Mouse (Mus musculus) midbrain, embryonic 11.5 days (tissue): Measurements from ENCODE around the gene Sars2. TPM values are rescaled to one million over a fixed set of nuclear protein-coding genes. Genes with fewer than 3 reads are reported as not detected.

Experiments used
- ATAC-seq: fragments of 200-750 bp; cut with Nextera tagmentation; 2 replicates; pipeline ENCODE4 v1.8.0; 2017; ENCODE audit warnings: moderate TSS enrichment, moderate library complexity; ENCODE audit not compliant: low FRiP score
- DNase-seq: peaks from one replicate; pipeline ENCODE4 v3.0.0; 2015; ENCODE audit warnings: low spot score; ENCODE audit errors: missing footprints
- H3K27ac ChIP-seq: fragments of 300-500 bp; sonication (generic); 2 replicates; pipeline ENCODE4 v1.5.1; 2014; ENCODE audit warnings: low read depth, low read length
- H3K27me3 ChIP-seq: fragments of 300-500 bp; sonication (generic); 2 replicates; pipeline ENCODE4 v1.6.1; 2014; ENCODE audit warnings: mild to moderate bottlenecking, low read length, moderate library complexity, mixed read lengths; ENCODE audit not compliant: control insufficient read depth, insufficient read depth
- H3K36me3 ChIP-seq: fragments of 300-500 bp; sonication (generic); 2 replicates; pipeline ENCODE4 v1.6.1; 2014; ENCODE audit warnings: mild to moderate bottlenecking, low read length, moderate library complexity, mixed read lengths; ENCODE audit not compliant: control insufficient read depth, insufficient read depth
- H3K4me1 ChIP-seq: fragments of 300-500 bp; sonication (generic); 2 replicates; pipeline ENCODE4 v1.6.1; 2014; ENCODE audit warnings: low read length; ENCODE audit not compliant: control insufficient read depth, insufficient read depth
- H3K4me2 ChIP-seq: fragments of 300-500 bp; sonication (generic); 2 replicates; pipeline ENCODE4 v1.6.1; 2014; ENCODE audit warnings: mild to moderate bottlenecking, moderate library complexity
- H3K4me3 ChIP-seq: fragments of 300-500 bp; sonication (generic); 2 replicates; pipeline ENCODE4 v1.5.1; 2014; ENCODE audit warnings: low read depth, low read length
- H3K9ac ChIP-seq: fragments of 300-500 bp; sonication (generic); 2 replicates; pipeline ENCODE4 v1.6.1; 2014; ENCODE audit warnings: low read length
- H3K9me3 ChIP-seq: fragments of 300-500 bp; sonication (generic); 2 replicates; pipeline ENCODE4 v1.6.1; 2016; ENCODE audit warnings: low read length; ENCODE audit not compliant: control insufficient read depth
- WGBS: fragments of 180-500 bp; shearing (Covaris S2); extraction: QIAGEN DNeasy Blood & Tissue Kit; methylation state at CpG from one replicate; pipeline ENCODE4 v1.1.7; 2014; 5-methylcytosine and 5-hydroxymethylcytosine counted together
- polyA plus RNA-seq: library from polyadenylated mRNA; unstranded; fragments of >200 nt; fragmentation: Nextera tagmentation; extraction: Ambion mirVana; gene quantifications from 2 replicates; pipeline ENCODE4 v1.2.1, GENCODE M21; 2014

Gene Sars2
- polyA plus RNA-seq, 1 experiment from 2014 or later = 27.7 TPM

- Histone ChIP-seq H3K9me3 (no peaks in the 10 kb centered on the region), H3K27ac (no peak overlapping the region), H3K4me2 (no peak overlapping the region), H3K4me3 (no peak overlapping the region), H3K36me3 (0 out of 2 replicates have a peak, but pooled peaks cover 3% of the 10 kb centered on the region), H3K9ac (no peak overlapping the region), H3K4me1 (peaks cover 10% of the 10 kb centered on the region), H3K27me3 (no peaks in the 10 kb centered on the region)
- peak; percentile 35 for DNase-seq
- no peak for ATAC-seq
- 95% methylated on average over 21 of the region's 21 CpGs for WGBS
These were observed 2.0 kb upstream of the Sars2 start for GRCm38 (mm10) chr7:28739829-28740228.

DNA sequence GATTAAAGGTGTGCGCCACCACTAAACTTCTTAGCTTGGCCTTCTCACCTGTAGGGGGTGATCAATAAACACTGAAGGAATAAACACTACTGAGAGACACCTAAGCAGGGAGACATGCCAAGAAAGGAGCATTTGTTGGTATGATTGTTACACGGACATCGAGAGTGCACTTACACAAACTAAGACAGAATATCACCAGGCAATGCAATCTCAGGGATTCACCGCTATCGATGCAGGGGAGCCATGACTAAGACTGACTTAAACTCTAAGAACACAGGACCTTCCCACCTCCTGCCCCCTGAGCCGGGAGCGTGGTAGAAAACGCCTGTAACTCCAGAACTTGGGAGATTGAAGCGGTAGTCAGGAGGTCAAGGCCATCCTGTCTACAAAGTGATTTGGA lies 843 bp upstream of the Sars2 start:
- H3K27ac ChIP-seq = no peak overlapping the region

GRCm38 (mm10) chr7:28741368-28741708 lies 454 bp upstream of the Sars2 start:
- Histone ChIP-seq H3K9ac (peak overlapping the region; percentile 73), H3K36me3 (peaks cover 5% of the 10 kb centered on the region; the same call in 1 of the 2 replicates), H3K4me3 (peak overlapping the region; percentile 50), H3K27me3 (no peaks in the 10 kb centered on the region), H3K9me3 (no peaks in the 10 kb centered on the region), H3K27ac (no peak overlapping the region), H3K4me1 (peaks cover 10% of the 10 kb centered on the region), H3K4me2 (peak overlapping the region; percentile 84)
- peak; percentile 30 for ATAC-seq
- WGBS = 2% methylated on average over 13 of the region's 13 CpGs
- no peak for DNase-seq

More for the DNA sequence above, 843 bp upstream of the Sars2 start:
- ATAC-seq (no peak), DNase-seq (no peak)
- Histone ChIP-seq H3K27me3 (no peaks in the 10 kb centered on the region), H3K9me3 (no peaks in the 10 kb centered on the region), H3K36me3 (peaks cover 3% of the 10 kb centered on the region; the same call in 1 of the 2 replicates), H3K4me1 (peaks cover 10% of the 10 kb centered on the region), H3K4me3 (peak overlapping the region; percentile 50), H3K9ac (peak overlapping the region; percentile 73), H3K4me2 (peak overlapping the region; percentile 84)
- WGBS = 48% methylated on average over 9 of the region's 9 CpGs

DNA sequence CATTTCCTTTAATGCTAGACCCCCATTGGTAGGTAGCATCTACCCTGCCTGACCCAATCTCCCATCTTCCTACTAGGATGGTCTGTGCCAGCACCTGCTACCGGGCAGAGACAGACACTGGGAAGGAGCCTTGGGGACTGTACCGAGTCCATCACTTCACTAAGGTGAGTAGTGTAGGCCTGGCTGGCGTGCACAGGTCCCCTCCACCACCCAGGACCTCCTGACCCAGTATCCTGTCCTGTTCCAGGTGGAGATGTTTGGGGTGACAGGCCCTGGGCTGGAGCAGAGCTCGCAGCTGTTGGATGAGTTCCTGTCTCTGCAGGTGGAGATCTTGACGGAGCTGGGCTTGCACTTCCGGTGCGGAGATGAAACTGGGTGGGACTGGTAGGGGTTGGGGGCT lies 8.1 kb downstream of the Sars2 start:
- no peaks in the 10 kb centered on the region for H3K27me3 ChIP-seq
- H3K4me1 ChIP-seq = no peaks in the 10 kb centered on the region
- no peaks in the 10 kb centered on the region for H3K9me3 ChIP-seq
- DNase-seq (no peak), ATAC-seq (no peak)
- no peak overlapping the region for H3K4me3 ChIP-seq
- WGBS = 96% methylated on average over 7 of the region's 7 CpGs
- H3K36me3 ChIP-seq = peaks cover 13% of the 10 kb centered on the region
- no peak overlapping the region for H3K4me2 ChIP-seq
- no peak overlapping the region for H3K9ac ChIP-seq
- H3K27ac ChIP-seq = no peak overlapping the region

- peaks cover 6% of the 10 kb centered on the region for H3K4me1 ChIP-seq
- H3K9me3 ChIP-seq = no peaks in the 10 kb centered on the region
- ATAC-seq (peak; percentile 19; the same call in 1 of the 2 replicates), DNase-seq (no peak)
- H3K4me2 ChIP-seq = peak within 1 kb of the TSS; percentile 30; the same call in 1 of the 2 replicates
- H3K27ac ChIP-seq = no peak within 1 kb of the TSS
- no peak within 1 kb of the TSS for H3K4me3 ChIP-seq
- peaks cover 9% of the 10 kb centered on the region for H3K27me3 ChIP-seq
- 0 out of 2 replicates have a peak within 1 kb of the TSS, but pooled peaks have one; percentile 9 for H3K9ac ChIP-seq
- H3K36me3 ChIP-seq = peaks cover 13% of the 10 kb centered on the region
- WGBS = 4% methylated on average over 17 of the region's 17 CpGs
These were observed 14.3 kb downstream of the Sars2 start, which contains the start of gene Ccer2 for GRCm38 (mm10) chr7:28756079-28756478. Ccer2 (plus strand) TSS chr7:28756174.

DNA sequence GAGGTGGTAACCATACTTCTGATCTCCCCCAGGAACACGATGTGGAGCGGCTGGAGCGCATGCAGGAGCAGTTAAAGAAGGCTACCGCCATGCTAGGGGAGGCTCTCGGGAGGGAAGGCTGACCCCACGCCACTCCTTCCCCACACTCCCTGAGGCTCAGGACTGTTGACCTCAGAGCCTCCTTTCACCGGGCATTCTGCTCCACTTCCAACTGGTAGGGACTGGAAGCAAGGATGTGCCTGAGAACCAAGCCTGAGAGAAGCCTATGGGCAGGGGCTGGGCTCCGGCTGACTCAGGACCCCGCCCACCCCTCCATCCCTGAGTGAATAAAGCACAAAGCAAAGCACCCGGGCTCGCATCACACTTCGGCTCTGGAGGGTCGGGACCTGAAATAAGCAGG lies 16.8 kb downstream of the Sars2 start:
- DNase-seq = no peak
- Histone ChIP-seq H3K4me3 (no peak overlapping the region), H3K4me1 (peaks cover 6% of the 10 kb centered on the region), H3K36me3 (peaks cover 6% of the 10 kb centered on the region), H3K27ac (no peak overlapping the region), H3K27me3 (peaks cover 9% of the 10 kb centered on the region), H3K4me2 (no peak overlapping the region), H3K9ac (no peak overlapping the region), H3K9me3 (no peaks in the 10 kb centered on the region)
- 82% methylated on average over 13 of the region's 13 CpGs for WGBS
- no peak for ATAC-seq

- H3K27me3 ChIP-seq = no peaks in the 10 kb centered on the region
- no peak overlapping the region for H3K4me3 ChIP-seq
- no peak overlapping the region for H3K27ac ChIP-seq
- ATAC-seq (no peak), DNase-seq (no peak)
- H3K9ac ChIP-seq = no peak overlapping the region
- 89% methylated on average over 9 of the region's 9 CpGs for WGBS
- no peak overlapping the region for H3K4me2 ChIP-seq
- H3K4me1 ChIP-seq = peaks cover 7% of the 10 kb centered on the region
- no peaks in the 10 kb centered on the region for H3K9me3 ChIP-seq
- H3K36me3 ChIP-seq = peaks cover 5% of the 10 kb centered on the region; the same call in 1 of the 2 replicates
These were observed 20.1 kb downstream of the Sars2 start for GRCm38 (mm10) chr7:28761907-28762306.

GRCm38 (mm10) chr7:28765211-28765610 lies 23.4 kb downstream of the Sars2 start:
- H3K9ac ChIP-seq = no peak overlapping the region
- WGBS = 88% methylated on average over 6 of the region's 6 CpGs

GRCm38 (mm10) chr7:28766173-28766879 lies 24.5 kb downstream of the Sars2 start, which contains the start of gene Sirt2:
Sirt2 (plus strand) TSS chr7:28766735.
- H3K9ac ChIP-seq = peak within 1 kb of the TSS; percentile 66
- H3K4me1 ChIP-seq = peaks cover 15% of the 10 kb centered on the region
- H3K9me3 ChIP-seq = no peaks in the 10 kb centered on the region
- H3K4me2 ChIP-seq = peak within 1 kb of the TSS; percentile 65
- WGBS = under 1% methylated on average over 45 of the region's 45 CpGs
- ATAC-seq (peak; percentile 99), DNase-seq (peak; percentile 99)
- no peak within 1 kb of the TSS for H3K27ac ChIP-seq
- no peaks in the 10 kb centered on the region for H3K36me3 ChIP-seq
- no peaks in the 10 kb centered on the region for H3K27me3 ChIP-seq
- peak within 1 kb of the TSS; percentile 78 for H3K4me3 ChIP-seq

More at GRCm38 (mm10) chr7:28765211-28765610, 23.4 kb downstream of the Sars2 start:
- Histone ChIP-seq H3K4me3 (peak overlapping the region; percentile 78), H3K27me3 (no peaks in the 10 kb centered on the region), H3K4me2 (no peak overlapping the region; the same call in 1 of the 2 replicates), H3K4me1 (peaks cover 15% of the 10 kb centered on the region), H3K27ac (no peak overlapping the region), H3K9me3 (no peaks in the 10 kb centered on the region), H3K36me3 (no peaks in the 10 kb centered on the region; the same call in 1 of the 2 replicates)
- ATAC-seq (no peak), DNase-seq (no peak)
